ENCODE assay signal across 13 mouse cellular contexts in genomic region chr1:182671343-182671624, GRCm38 (mm10).
DNase-seq lines count a peak whose midpoint lies in the region; ATAC-seq and TF ChIP-seq lines count a peak whose summit lies in the region.
"Had no signal": no experiment of that assay in that cellular context is flagged by ENCODE, and none has a peak within 500 bp of the region (broad histone marks: within the 10 kb centered on the region; RNA-seq: fewer than 3 reads in every experiment).

No protein-coding gene starts in this region.

- intact Hi-C loops in gastrocnemius, postnatal 36 days (cut with DNase I) = no loop called here

- H3K27me3 ChIP-seq in hindbrain, embryonic 13.5 days = no peaks in the 10 kb centered on the region
- no peaks in the 10 kb centered on the region for H3K27me3 ChIP-seq in hindbrain, embryonic 16.5 days (replicated peaks; ENCODE audit: control insufficient read depth, insufficient read depth, low read length)
- H3K27me3 ChIP-seq in midbrain, embryonic 10.5 days (ENCODE audit: low read depth, poor library complexity, severe bottlenecking) = peaks cover 14% of the 10 kb centered on the region
- H3K27me3 ChIP-seq in midbrain, postnatal 0 days (ENCODE audit: insufficient read depth, low read length) = no peaks in the 10 kb centered on the region
- no peaks in the 10 kb centered on the region for H3K27me3 ChIP-seq in heart, embryonic 15.5 days
- no peaks in the 10 kb centered on the region for H3K27me3 ChIP-seq in liver, embryonic 13.5 days
- H3K27me3 ChIP-seq in forebrain, embryonic 11.5 days (ENCODE audit: control insufficient read depth, insufficient read depth, low read length) = no peaks in the 10 kb centered on the region
- H3K27me3 ChIP-seq: CH12.LX; embryonic facial prominence, embryonic 12.5 days had no signal

- DNase-seq in midbrain, embryonic 10.5 days (ENCODE audit: low spot score) = no peak
- DNase-seq in midbrain, postnatal 0 days (ENCODE audit: low spot score) = no peak
- no peak for DNase-seq in liver, embryonic 13.5 days
- DNase-seq in forebrain, embryonic 11.5 days (ENCODE audit: low spot score) = no peak
- DNase-seq in gastrocnemius, postnatal 36 days = no peak
- DNase-seq: cerebellum, adult 8-10 months; thymus, adult 18-20 months had no signal

- ATAC-seq in hindbrain, embryonic 13.5 days (ENCODE audit: low FRiP score) = no peak
- ATAC-seq in hindbrain, embryonic 16.5 days = no peak
- ATAC-seq in midbrain, postnatal 0 days (ENCODE audit: low FRiP score) = no peak
- ATAC-seq in heart, embryonic 15.5 days (replicated peaks; ENCODE audit: insufficient number of reproducible peaks, insufficient read depth, low FRiP score, low read depth) = no peak
- ATAC-seq in liver, embryonic 13.5 days (ENCODE audit: low read depth) = no peak
- no peak for ATAC-seq in forebrain, embryonic 11.5 days (replicated peaks; ENCODE audit: low FRiP score)

- H3K4me3 ChIP-seq in hindbrain, embryonic 13.5 days = no peak overlapping the region
- H3K4me3 ChIP-seq in hindbrain, embryonic 16.5 days (ENCODE audit: low read length) = no peak overlapping the region
- H3K4me3 ChIP-seq in midbrain, embryonic 10.5 days = no peak overlapping the region
- no peak overlapping the region for H3K4me3 ChIP-seq in midbrain, postnatal 0 days (ENCODE audit: low read depth, low read length)
- H3K4me3 ChIP-seq in heart, embryonic 15.5 days = no peak overlapping the region
- no peak overlapping the region for H3K4me3 ChIP-seq in liver, embryonic 13.5 days (replicated peaks)
- no peak overlapping the region for H3K4me3 ChIP-seq in forebrain, embryonic 11.5 days (ENCODE audit: low read depth, low read length)
- H3K4me3 ChIP-seq: embryonic facial prominence, embryonic 12.5 days; left cerebral cortex, adult 2 months had no signal

- no peak overlapping the region for H3K4me2 ChIP-seq in hindbrain, embryonic 13.5 days
- no peak overlapping the region for H3K4me2 ChIP-seq in hindbrain, embryonic 16.5 days (ENCODE audit: low read length)
- no peak overlapping the region for H3K4me2 ChIP-seq in midbrain, postnatal 0 days (ENCODE audit: low read depth, low read length, poor library complexity, severe bottlenecking)
- H3K4me2 ChIP-seq in heart, embryonic 15.5 days = no peak overlapping the region
- H3K4me2 ChIP-seq in liver, embryonic 13.5 days = no peak overlapping the region
- H3K4me2 ChIP-seq in forebrain, embryonic 11.5 days (ENCODE audit: low read depth, low read length, severe bottlenecking) = no peak overlapping the region
- H3K4me2 ChIP-seq: embryonic facial prominence, embryonic 12.5 days had no signal

- H3K9me3 ChIP-seq in hindbrain, embryonic 13.5 days = no peaks in the 10 kb centered on the region
- no peaks in the 10 kb centered on the region for H3K9me3 ChIP-seq in hindbrain, embryonic 16.5 days (ENCODE audit: control insufficient read depth, low read length)
- no peaks in the 10 kb centered on the region for H3K9me3 ChIP-seq in midbrain, embryonic 10.5 days (replicated peaks)
- H3K9me3 ChIP-seq in midbrain, postnatal 0 days (ENCODE audit: low read length) = no peaks in the 10 kb centered on the region
- H3K9me3 ChIP-seq in heart, embryonic 15.5 days (replicated peaks) = no peaks in the 10 kb centered on the region
- no peaks in the 10 kb centered on the region for H3K9me3 ChIP-seq in liver, embryonic 13.5 days (replicated peaks)
- H3K9me3 ChIP-seq in forebrain, embryonic 11.5 days (ENCODE audit: control insufficient read depth, low read length) = no peaks in the 10 kb centered on the region; the same call in 1 of the 2 replicates
- H3K9me3 ChIP-seq: embryonic facial prominence, embryonic 12.5 days had no signal

- 43% methylated on average over 4 of the region's 4 CpGs for whole genome bisulfite sequencing in hindbrain, embryonic 13.5 days
- WGBS in hindbrain, embryonic 16.5 days = 47% methylated on average over 4 of the region's 4 CpGs
- 50% methylated on average over 4 of the region's 4 CpGs for WGBS in midbrain, embryonic 10.5 days
- WGBS in midbrain, postnatal 0 days = 49% methylated on average over 4 of the region's 4 CpGs
- WGBS in heart, embryonic 15.5 days = 42% methylated on average over 4 of the region's 4 CpGs
- WGBS in liver, embryonic 13.5 days (ENCODE audit: insufficient replicate concordance) = 30% methylated on average over 4 of the region's 4 CpGs
- 46% methylated on average over 4 of the region's 4 CpGs for WGBS in forebrain, embryonic 11.5 days

- H3K9ac ChIP-seq in hindbrain, embryonic 13.5 days = no peak overlapping the region
- H3K9ac ChIP-seq in hindbrain, embryonic 16.5 days (ENCODE audit: low read depth, low read length) = no peak overlapping the region
- H3K9ac ChIP-seq in midbrain, postnatal 0 days (replicated peaks; ENCODE audit: low read length, poor library complexity, severe bottlenecking) = no peak overlapping the region
- H3K9ac ChIP-seq in heart, embryonic 15.5 days = no peak overlapping the region
- H3K9ac ChIP-seq in liver, embryonic 13.5 days = no peak overlapping the region
- no peak overlapping the region for H3K9ac ChIP-seq in forebrain, embryonic 11.5 days (ENCODE audit: low read length)
- H3K9ac ChIP-seq: embryonic facial prominence, embryonic 12.5 days had no signal

- H3K4me1 ChIP-seq in hindbrain, embryonic 13.5 days (replicated peaks) = peaks cover 39% of the 10 kb centered on the region
- peaks cover 5% of the 10 kb centered on the region; the same call in 1 of the 2 replicates for H3K4me1 ChIP-seq in hindbrain, embryonic 16.5 days (ENCODE audit: control insufficient read depth, insufficient read depth, low read depth, low read length)
- H3K4me1 ChIP-seq in midbrain, embryonic 10.5 days = peaks cover 39% of the 10 kb centered on the region
- peaks cover under 1% of the 10 kb centered on the region; the same call in 1 of the 2 replicates for H3K4me1 ChIP-seq in midbrain, postnatal 0 days (ENCODE audit: insufficient read depth, low read length)
- peaks cover 30% of the 10 kb centered on the region for H3K4me1 ChIP-seq in heart, embryonic 15.5 days (replicated peaks)
- H3K4me1 ChIP-seq in liver, embryonic 13.5 days (replicated peaks) = no peaks in the 10 kb centered on the region
- H3K4me1 ChIP-seq in forebrain, embryonic 11.5 days (replicated peaks; ENCODE audit: control insufficient read depth, insufficient read depth, low read length) = peaks cover 2% of the 10 kb centered on the region; the same call in 1 of the 2 replicates

- no peaks in the 10 kb centered on the region for H3K36me3 ChIP-seq in hindbrain, embryonic 13.5 days
- H3K36me3 ChIP-seq in hindbrain, embryonic 16.5 days (ENCODE audit: control insufficient read depth, insufficient read depth, low read length) = no peaks in the 10 kb centered on the region
- no peaks in the 10 kb centered on the region for H3K36me3 ChIP-seq in midbrain, embryonic 10.5 days
- no peaks in the 10 kb centered on the region for H3K36me3 ChIP-seq in midbrain, postnatal 0 days (ENCODE audit: insufficient read depth, low read length)
- no peaks in the 10 kb centered on the region for H3K36me3 ChIP-seq in heart, embryonic 15.5 days
- no peaks in the 10 kb centered on the region for H3K36me3 ChIP-seq in liver, embryonic 13.5 days
- no peaks in the 10 kb centered on the region for H3K36me3 ChIP-seq in forebrain, embryonic 11.5 days (ENCODE audit: control insufficient read depth, insufficient read depth, low read length)
- H3K36me3 ChIP-seq: embryonic facial prominence, embryonic 12.5 days had no signal

- no peak for TF ChIP-seq CTCF in midbrain, postnatal 0 days (IDR thresholded peaks at IDR 0.05)

- peak overlapping the region; percentile 52 for H3K27ac ChIP-seq in hindbrain, embryonic 13.5 days
- no peak overlapping the region for H3K27ac ChIP-seq in hindbrain, embryonic 16.5 days (ENCODE audit: low read depth, low read length)
- peak overlapping the region; percentile 63 for H3K27ac ChIP-seq in midbrain, embryonic 10.5 days (replicated peaks)
- no peak overlapping the region for H3K27ac ChIP-seq in midbrain, postnatal 0 days (ENCODE audit: low read depth, low read length)
- H3K27ac ChIP-seq in heart, embryonic 15.5 days = peak overlapping the region; percentile 69
- H3K27ac ChIP-seq in liver, embryonic 13.5 days = peak overlapping the region; percentile 8; the same call in 1 of the 2 replicates
- no peak overlapping the region for H3K27ac ChIP-seq in forebrain, embryonic 11.5 days (ENCODE audit: low read depth, low read length)
- H3K27ac ChIP-seq: left cerebral cortex, adult 2 months had no signal

Comparison
In these comparisons a context has a peak if more than half of its experiments do, and no peak if none do; other contexts are left out.
1. H3K27ac ChIP-seq: peak in hindbrain, embryonic 13.5 days (single experiment), midbrain, embryonic 10.5 days (single experiment), heart, embryonic 15.5 days (single experiment) and liver, embryonic 13.5 days (single experiment); none in hindbrain, embryonic 16.5 days (single experiment), midbrain, postnatal 0 days (single experiment) and forebrain, embryonic 11.5 days (single experiment).